Mouse (Mus musculus) MEL (cell line): ENCODE measurements around the gene Ceacam2. TPM values are rescaled to one million over a fixed set of nuclear protein-coding genes. Genes with fewer than 3 reads are reported as not detected.
"Not testable (repeated sequence)": the region's sequence is repeated elsewhere in the genome, so short reads cannot be mapped to it uniquely, and the experiment has no call there.

Source experiments
- DNase-seq: peaks from one replicate; pipeline ENCODE4 v3.0.0; 2011; ENCODE audit warnings: low read depth, low spot score
- H3K27ac ChIP-seq: 2 replicates; pipeline ENCODE4 v1.5.1; 2012; ENCODE audit warnings: low read depth, mild to moderate bottlenecking, control low read depth, low read length, moderate library complexity; ENCODE audit not compliant: control insufficient read depth
- H3K27me3 ChIP-seq, 2 experiments: fragments of 150-350 bp in 1 of 2; sonication (generic) in 1 of 2; 2 replicates each; pipeline ENCODE4 v1.6.1; 2012; ENCODE audit warnings: low read length in 2 of 2, mild to moderate bottlenecking in 2 of 2, improper control_type of control experiment in 1 of 2, moderate library complexity in 1 of 2; ENCODE audit not compliant: insufficient read depth in 2 of 2, control insufficient read depth in 1 of 2
- H3K36me3 ChIP-seq, 2 experiments: 2 replicates each; pipeline ENCODE4 v1.6.1; 2012 to 2014; ENCODE audit warnings: low read length in 2 of 2, improper control_type of control experiment in 1 of 2, inconsistent platforms in 1 of 2, mild to moderate bottlenecking in 1 of 2; ENCODE audit not compliant: insufficient read depth in 2 of 2, control insufficient read depth in 1 of 2
- H3K4me1 ChIP-seq, 2 experiments: fragments of 150-350 bp in 1 of 2; sonication (generic) in 1 of 2; 2 replicates each; pipeline ENCODE4 v1.6.1; 2012; ENCODE audit warnings: low read length in 2 of 2, improper control_type of control experiment in 1 of 2, mild to moderate bottlenecking in 1 of 2; ENCODE audit not compliant: insufficient read depth in 2 of 2, control insufficient read depth in 1 of 2
- H3K4me3 ChIP-seq, 2 experiments: fragments of 150-350 bp in 1 of 2; sonication (generic) in 1 of 2; 2 replicates each; pipeline ENCODE4 v1.5.1; 2012; ENCODE audit warnings: low read depth in 2 of 2, low read length in 2 of 2, mild to moderate bottlenecking in 2 of 2, moderate library complexity in 2 of 2, control low read depth in 1 of 2, improper control_type of control experiment in 1 of 2; ENCODE audit not compliant: control insufficient read depth in 1 of 2, insufficient read depth in 1 of 2
- H3K79me2 ChIP-seq: 2 replicates; pipeline ENCODE4 v1.6.1; 2012; ENCODE audit warnings: mild to moderate bottlenecking, low read length, moderate library complexity; ENCODE audit not compliant: control insufficient read depth, poor library complexity, insufficient read depth
- H3K9ac ChIP-seq: 2 replicates; pipeline ENCODE4 v1.6.1; 2012; ENCODE audit warnings: low read depth, mild to moderate bottlenecking, control low read depth, low read length, moderate library complexity; ENCODE audit not compliant: control insufficient read depth, poor library complexity, severe bottlenecking
- H3K9me3 ChIP-seq: fragments of 150-350 bp; sonication (generic); replicated peaks from 2 replicates; pipeline ENCODE4 v1.6.1; 2012; ENCODE audit warnings: mild to moderate bottlenecking, low read length, improper control_type of control experiment, moderate library complexity; ENCODE audit not compliant: insufficient read depth
- BHLHE40 ChIP-seq: IDR thresholded peaks from 2 replicates; pipeline ENCODE4 v1.6.1; 2012; ENCODE audit warnings: low read depth, mild to moderate bottlenecking, inconsistent platforms, low read length, improper control_type of control experiment, borderline replicate concordance
- CHD1 ChIP-seq: IDR thresholded peaks from 2 replicates; pipeline ENCODE4 v1.6.1; 2012; ENCODE audit warnings: low read depth, mild to moderate bottlenecking, inconsistent platforms, low read length, improper control_type of control experiment
- CTCF ChIP-seq, 3 experiments: IDR thresholded peaks in 2 of 3; conservative IDR thresholded peaks in 1 of 3; 2 replicates each; pipeline ENCODE4 v1.5.1; 2011 to 2012; ENCODE audit warnings: low read length in 3 of 3, low read depth in 2 of 3, mild to moderate bottlenecking in 2 of 3, improper control_type of control experiment in 1 of 3, inconsistent platforms in 1 of 3, mixed read lengths in 1 of 3, moderate library complexity in 1 of 3; ENCODE audit not compliant: control insufficient read depth in 1 of 3, insufficient read depth in 1 of 3, poor library complexity in 1 of 3, severe bottlenecking in 1 of 3
- GABPA ChIP-seq: IDR thresholded peaks from 2 replicates; pipeline ENCODE4 v1.6.1; 2012; ENCODE audit warnings: low read depth, mild to moderate bottlenecking, inconsistent platforms, low read length, improper control_type of control experiment, moderate library complexity
- GATA1 ChIP-seq: IDR thresholded peaks from 2 replicates; pipeline ENCODE4 v1.6.1; 2011; ENCODE audit warnings: low read depth, low read length, improper control_type of control experiment
- HCFC1 ChIP-seq: IDR thresholded peaks from 2 replicates; pipeline ENCODE4 v1.6.1; 2012; ENCODE audit warnings: low read depth, mild to moderate bottlenecking, inconsistent platforms, low read length, improper control_type of control experiment, moderate library complexity
- MAX ChIP-seq: IDR thresholded peaks from 2 replicates; pipeline ENCODE4 v1.6.1; 2011; ENCODE audit warnings: low read length, improper control_type of control experiment
- MAZ ChIP-seq: IDR thresholded peaks from 2 replicates; pipeline ENCODE4 v1.6.1; 2012; ENCODE audit warnings: low read depth, mild to moderate bottlenecking, inconsistent platforms, low read length, improper control_type of control experiment
- MXI1 ChIP-seq: IDR thresholded peaks from 2 replicates; pipeline ENCODE4 v1.6.1; 2011; ENCODE audit warnings: mild to moderate bottlenecking, low read depth, low read length, improper control_type of control experiment
- MYC ChIP-seq: IDR thresholded peaks from 2 replicates; pipeline ENCODE4 v1.6.1; 2011; ENCODE audit warnings: low read depth, mild to moderate bottlenecking, low read length, improper control_type of control experiment, moderate library complexity
- NELFE ChIP-seq: IDR thresholded peaks from 2 replicates; pipeline ENCODE4 v1.6.1; 2011; ENCODE audit warnings: low read depth, low read length, improper control_type of control experiment
- POLR2A ChIP-seq, 2 experiments: IDR thresholded peaks; 2 replicates each; pipeline ENCODE4 v1.6.1; 2011 to 2012; ENCODE audit warnings: low read length in 2 of 2, mild to moderate bottlenecking in 2 of 2, control low read depth in 1 of 2, improper control_type of control experiment in 1 of 2, low read depth in 1 of 2, moderate library complexity in 1 of 2; ENCODE audit not compliant: control insufficient read depth in 1 of 2, insufficient read depth in 1 of 2, poor library complexity in 1 of 2
- RAD21 ChIP-seq: IDR thresholded peaks from 2 replicates; pipeline ENCODE4 v1.6.1; 2011; ENCODE audit warnings: mild to moderate bottlenecking, low read depth, low read length, improper control_type of control experiment
- RCOR1 ChIP-seq: IDR thresholded peaks from 2 replicates; pipeline ENCODE4 v1.6.1; 2012; ENCODE audit warnings: low read depth, mild to moderate bottlenecking, inconsistent platforms, low read length, improper control_type of control experiment
- SIN3A ChIP-seq: IDR thresholded peaks from 2 replicates; pipeline ENCODE4 v1.6.1; 2012; ENCODE audit warnings: low read length, improper control_type of control experiment, inconsistent platforms
- SMC3 ChIP-seq: IDR thresholded peaks from 2 replicates; pipeline ENCODE4 v1.6.1; 2011; ENCODE audit warnings: low read depth, low read length, improper control_type of control experiment
- USF1 ChIP-seq: IDR thresholded peaks from 2 replicates; pipeline ENCODE4 v1.6.1; 2014; ENCODE audit warnings: low read depth, mild to moderate bottlenecking, inconsistent platforms, low read length, improper control_type of control experiment, moderate library complexity
- ZC3H11A ChIP-seq: IDR thresholded peaks from 2 replicates; pipeline ENCODE4 v1.6.1; 2012; ENCODE audit warnings: low read depth, mild to moderate bottlenecking, inconsistent platforms, low read length, improper control_type of control experiment
- ZKSCAN1 ChIP-seq: IDR thresholded peaks from 2 replicates; pipeline ENCODE4 v1.6.1; 2012; ENCODE audit warnings: low read depth, mild to moderate bottlenecking, inconsistent platforms, low read length, improper control_type of control experiment, moderate library complexity
- ZMIZ1 ChIP-seq: IDR thresholded peaks from 2 replicates; pipeline ENCODE4 v1.6.1; 2012; ENCODE audit warnings: low read depth, mild to moderate bottlenecking, inconsistent platforms, low read length, improper control_type of control experiment, moderate library complexity
- ZNF384 ChIP-seq: IDR thresholded peaks from 2 replicates; pipeline ENCODE4 v1.6.1; 2012; ENCODE audit warnings: low read depth, mild to moderate bottlenecking, inconsistent platforms, low read length, improper control_type of control experiment
- polyA plus RNA-seq, 2 experiments: library from polyadenylated mRNA; stranded (reverse) in 1 of 2; unstranded in 1 of 2; fragments of >175 nt in 1 of 2; fragments of >200 nt in 1 of 2; gene quantifications; 2 replicates each; pipeline versions ENCODE4 v1.2.1 to v1.2.4; 2012; ENCODE audit warnings: low replicate concordance in 2 of 2, low read depth in 1 of 2; ENCODE audit not compliant: insufficient read length in 2 of 2, insufficient read depth in 1 of 2, missing spikeins in 1 of 2
- total RNA-seq: library from RNA; depleted of rRNA; stranded (reverse); fragments of 300-350 nt; gene quantifications from 2 replicates; pipeline ENCODE4 v1.2.3, GENCODE M21; 2012

The Ceacam2 gene
- total and polyA plus RNA-seq, 3 experiments = 0.13 TPM; not detected in 2

DNA sequence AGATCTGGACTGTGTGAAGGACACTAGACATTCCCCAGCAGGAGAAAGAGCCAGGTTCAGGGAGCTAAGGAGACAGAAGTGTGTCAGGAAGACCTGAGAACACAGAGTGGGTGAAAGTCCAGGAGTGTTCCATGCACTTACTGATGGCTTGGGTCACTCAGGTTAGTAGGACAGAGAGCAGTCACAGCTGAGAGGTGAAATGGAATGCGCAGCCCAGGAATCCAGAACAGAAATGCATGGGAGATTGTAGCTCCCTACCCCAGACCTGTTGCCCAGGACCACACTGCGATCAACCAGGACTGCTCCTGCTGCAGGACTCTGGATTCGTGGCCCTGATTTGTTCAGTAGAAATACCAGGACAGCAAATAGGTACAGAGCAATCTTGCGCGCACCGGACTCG, 29.1 kb upstream of the Ceacam2 start:
- H3K9ac ChIP-seq = no peak overlapping the region
- no peaks in the 10 kb centered on the region for H3K9me3 ChIP-seq
- no peaks in the 10 kb centered on the region for H3K27me3 ChIP-seq
- no peak overlapping the region for H3K4me3 ChIP-seq
- H3K4me1 ChIP-seq = no peaks in the 10 kb centered on the region
- no peak for TF ChIP-seq CHD1
- TF ChIP-seq SIN3A = no peak
- no peak for TF ChIP-seq ZMIZ1
- no peak for TF ChIP-seq POLR2A (IDR thresholded peaks at IDR 0.05; ENCODE audit: control insufficient read depth in 1 of 2, insufficient read depth in 1 of 2, low read depth in 1 of 2, low read length in 2 of 2, poor library complexity in 1 of 2)
- TF ChIP-seq MXI1 = no peak
- no peak for TF ChIP-seq MAX
- no peak for TF ChIP-seq NELFE
- no peak for TF ChIP-seq GATA1
- TF ChIP-seq ZKSCAN1 = no peak
- TF ChIP-seq HCFC1 = no peak
- no peak for TF ChIP-seq MAZ
- no peak for TF ChIP-seq USF1
- TF ChIP-seq MYC = no peak
- no peak for TF ChIP-seq RCOR1
- no peak for TF ChIP-seq ZC3H11A
- TF ChIP-seq GABPA = no peak
- no peak for TF ChIP-seq BHLHE40
- H3K27ac ChIP-seq = no peak overlapping the region
- no peaks in the 10 kb centered on the region for H3K79me2 ChIP-seq
- no peak for DNase-seq
- no peaks in the 10 kb centered on the region for H3K36me3 ChIP-seq

DNA sequence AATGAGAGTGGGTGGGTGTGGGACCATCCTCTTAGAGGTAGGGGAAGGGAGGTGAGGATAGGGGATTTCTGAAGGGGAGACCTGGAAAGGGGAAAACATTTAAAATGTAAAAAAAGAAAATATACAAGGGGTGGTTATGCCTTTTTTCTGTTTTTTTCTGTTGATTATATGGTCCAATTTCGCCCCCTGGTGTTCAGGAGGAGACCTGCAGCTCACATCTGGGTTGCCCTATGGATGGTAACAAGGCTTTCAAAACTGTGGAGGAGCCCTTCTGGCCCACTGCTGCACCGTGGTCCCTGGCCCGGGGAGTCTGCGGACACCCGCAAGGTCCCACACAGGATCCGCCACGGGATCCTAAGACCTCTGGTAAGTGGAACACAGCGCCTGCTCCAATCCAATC, 1.8 kb upstream of the Ceacam2 start:
- H3K4me3 ChIP-seq, H3K9me3 ChIP-seq, H3K36me3 ChIP-seq, H3K27ac ChIP-seq, H3K4me1 ChIP-seq, H3K9ac ChIP-seq, H3K27me3 ChIP-seq, H3K79me2 ChIP-seq: not testable (repeated sequence)
- peak; percentile 27 for DNase-seq
- peak; percentile 45 to 65 (median 52); a peak in 5 of 6 replicates for TF ChIP-seq CTCF (IDR thresholded peaks at IDR 0.05 in 2 of 3, conservative IDR thresholded peaks at IDR 0.05 in 1 of 3; ENCODE audit: control insufficient read depth in 1 of 3, insufficient read depth in 1 of 3, low read depth in 2 of 3, low read length in 3 of 3, poor library complexity in 1 of 3, severe bottlenecking in 1 of 3)
- peak; percentile 40; the same call in 1 of the 2 replicates for TF ChIP-seq ZC3H11A
- peak; percentile 70 for TF ChIP-seq SMC3
- TF ChIP-seq ZNF384 = peak; percentile 45
- peak; percentile 65 for TF ChIP-seq RAD21

GRCm38 (mm10) chr7:25539954-25540353, 297 bp upstream of the Ceacam2 start:
- H3K4me3 ChIP-seq, H3K27me3 ChIP-seq, DNase-seq, H3K36me3 ChIP-seq, H3K9me3 ChIP-seq, H3K79me2 ChIP-seq, H3K9ac ChIP-seq, H3K4me1 ChIP-seq, H3K27ac ChIP-seq: not testable (repeated sequence)
